Mouse (Mus musculus): ENCODE results near the gene Aacs.

Gene Aacs

DNA sequence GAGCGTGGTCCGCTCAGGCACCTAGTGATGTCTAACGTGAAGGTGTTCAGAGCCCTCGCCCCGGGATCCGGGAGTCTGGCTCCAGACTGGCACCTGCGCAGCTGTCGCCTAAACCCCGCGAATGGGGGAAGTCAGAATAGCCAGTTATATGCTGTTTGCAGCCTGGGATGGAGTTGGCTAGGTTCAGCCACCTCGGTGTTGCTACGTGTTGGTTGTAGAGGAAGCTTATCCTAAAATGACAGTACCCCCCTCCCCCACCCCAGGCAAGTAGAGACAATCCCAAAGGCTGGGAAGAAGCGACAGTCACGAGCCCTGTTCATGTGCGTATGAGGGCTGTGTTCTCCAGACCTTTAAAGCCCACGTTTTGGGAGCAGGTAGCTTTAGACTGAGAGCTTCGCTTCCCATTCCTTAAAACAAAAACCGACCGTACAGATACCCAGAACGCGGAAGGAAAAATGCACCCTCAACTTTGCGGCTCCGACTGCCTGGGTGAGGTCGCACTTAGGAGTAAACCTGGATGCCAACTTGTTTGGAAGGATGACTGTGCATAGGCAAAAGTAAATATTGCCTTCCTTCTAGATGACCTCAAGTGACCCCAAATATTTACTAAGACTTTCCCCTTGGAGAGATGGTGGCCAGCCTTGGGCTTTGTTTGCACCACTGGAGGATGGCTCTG is 57.7 kb downstream of the Aacs start:
- no peak for DNase-seq (ENCODE audit: inconsistent ontology term)

DNA sequence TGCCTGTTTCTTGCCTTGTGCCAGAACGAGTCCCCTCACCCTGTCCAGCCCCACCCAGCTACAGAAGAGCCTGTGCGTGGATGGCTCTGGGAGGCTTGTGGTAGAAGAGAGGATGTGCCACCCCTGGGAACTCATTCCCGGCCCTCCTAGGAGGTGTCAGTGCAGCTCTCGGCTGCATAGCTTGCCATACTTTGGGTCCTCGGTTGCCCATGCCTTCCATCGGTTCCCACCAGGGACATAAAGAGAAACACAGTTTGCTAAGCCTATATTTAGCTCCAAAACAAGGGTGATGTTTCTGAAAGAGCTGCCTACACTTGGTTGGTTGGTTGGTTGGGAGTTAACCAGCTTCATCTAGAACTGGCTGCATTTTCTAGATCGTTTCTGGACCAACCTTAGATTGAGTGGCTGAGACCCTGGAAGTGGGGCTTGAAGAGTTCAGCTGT is 58.6 kb downstream of the Aacs start:
- no peak for DNase-seq (ENCODE audit: inconsistent ontology term)

DNA sequence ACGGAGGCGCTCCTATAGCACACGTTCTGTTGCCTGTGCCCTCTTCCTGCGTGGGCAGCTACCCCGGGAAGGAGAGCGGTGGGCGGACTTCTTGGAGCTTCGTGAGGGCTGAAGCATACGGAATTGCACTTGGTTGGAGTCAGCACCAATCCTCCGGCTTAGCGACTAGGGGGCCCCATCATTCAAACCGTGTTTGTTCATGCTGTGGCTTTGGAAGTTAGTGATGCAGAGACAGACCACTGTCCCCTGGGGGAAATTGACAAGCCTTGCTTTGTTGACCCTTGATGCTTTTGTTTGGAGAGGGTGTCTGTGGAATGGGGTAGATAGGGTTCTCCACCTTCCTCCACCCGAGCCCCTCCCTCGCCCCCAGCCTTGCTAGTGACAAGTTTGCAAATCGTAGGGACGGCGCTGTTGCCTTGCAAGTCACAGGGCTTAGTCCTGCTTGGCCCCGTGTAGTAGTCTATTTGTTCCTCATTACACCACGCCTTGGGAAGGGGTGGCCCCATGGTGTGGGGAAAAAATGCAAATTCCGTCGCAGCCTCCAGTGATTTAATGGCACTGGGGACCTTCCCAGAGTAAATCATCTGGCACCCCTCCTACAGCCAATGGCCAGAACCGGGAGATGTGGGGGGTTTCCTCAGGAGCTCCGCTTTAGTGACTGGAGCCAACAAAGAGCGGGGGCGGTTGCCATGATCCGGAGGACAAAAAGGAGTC is 59.2 kb downstream of the Aacs start:
- no peak for DNase-seq (ENCODE audit: inconsistent ontology term)

DNA sequence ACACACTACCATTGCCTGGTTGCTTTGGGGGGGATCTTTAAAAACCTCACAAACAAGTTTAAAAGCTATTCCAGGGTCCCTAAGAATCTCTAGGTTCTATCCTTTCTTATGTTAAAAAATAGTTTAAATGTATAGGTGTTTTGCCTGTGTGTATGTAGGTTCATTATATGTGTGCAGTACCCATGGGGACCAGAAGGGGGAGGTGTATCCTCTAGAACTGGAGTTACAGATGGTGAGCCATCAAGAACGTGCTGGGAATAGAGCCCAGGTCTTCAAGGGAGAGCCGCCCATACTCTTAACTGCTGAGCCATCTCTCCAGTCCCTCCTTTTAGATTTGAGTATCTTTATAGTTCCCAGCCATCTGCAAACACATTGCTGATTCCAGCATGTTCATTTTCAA is 69.5 kb downstream of the Aacs start:
- no peak for DNase-seq (ENCODE audit: inconsistent ontology term)

DNA sequence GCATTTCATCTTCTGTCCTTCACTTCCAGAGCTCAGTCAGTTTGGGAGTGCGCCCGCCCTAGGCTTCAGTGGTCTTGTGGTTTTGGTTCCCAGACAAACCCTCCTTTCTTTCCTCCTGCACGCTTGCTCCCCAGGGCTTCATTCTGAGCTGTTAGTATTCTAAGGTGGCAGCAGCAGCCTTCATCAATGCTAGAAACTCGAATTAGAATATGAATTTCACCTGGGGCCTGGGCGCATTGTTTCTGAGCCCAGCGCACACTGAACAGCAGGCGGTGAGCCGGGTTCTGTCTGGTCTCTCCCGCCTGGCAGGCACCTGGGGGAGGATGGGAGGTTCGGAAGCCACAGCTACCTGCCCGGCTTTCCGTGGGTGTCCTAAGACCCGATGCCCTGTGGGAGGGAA is 70.7 kb downstream of the Aacs start:
- no peak for DNase-seq (ENCODE audit: inconsistent ontology term)

DNA sequence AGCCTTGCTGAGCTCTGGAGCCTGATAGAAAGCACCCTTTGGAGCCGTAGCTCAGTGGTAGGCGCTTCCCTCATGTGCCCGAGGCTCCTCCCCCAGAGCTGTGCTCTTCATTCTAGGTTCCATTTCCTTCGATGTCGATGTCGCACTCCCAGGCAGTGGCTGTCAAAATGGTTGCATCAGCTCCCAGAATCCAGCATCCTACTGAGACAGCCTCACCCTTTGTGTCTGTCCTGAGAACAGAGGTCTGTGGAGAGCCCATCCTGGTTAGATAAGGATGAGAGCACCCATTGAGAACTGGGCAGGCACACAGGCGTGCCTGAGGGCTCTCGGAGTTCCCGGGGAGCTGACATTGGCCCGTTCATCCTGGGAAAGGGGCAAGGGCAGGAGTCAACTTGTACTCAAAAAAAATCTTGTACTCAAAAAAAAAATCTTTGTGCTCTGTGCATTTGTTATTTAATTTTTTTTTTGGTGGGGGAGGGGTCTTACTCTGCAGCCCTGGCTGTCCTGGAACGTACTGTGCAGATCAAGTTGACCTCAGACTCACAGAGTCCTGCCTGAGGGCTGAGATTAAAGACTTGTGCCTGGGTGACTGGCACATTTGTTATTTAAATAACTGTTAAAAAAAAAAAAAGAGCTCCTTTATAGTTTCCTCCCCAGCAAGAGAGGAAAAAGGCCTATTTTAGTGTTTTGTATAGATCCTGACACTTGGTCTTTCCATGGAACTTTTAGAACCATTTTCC is 74.3 kb downstream of the Aacs start:
- DNase-seq (ENCODE audit: inconsistent ontology term) = no peak

DNA sequence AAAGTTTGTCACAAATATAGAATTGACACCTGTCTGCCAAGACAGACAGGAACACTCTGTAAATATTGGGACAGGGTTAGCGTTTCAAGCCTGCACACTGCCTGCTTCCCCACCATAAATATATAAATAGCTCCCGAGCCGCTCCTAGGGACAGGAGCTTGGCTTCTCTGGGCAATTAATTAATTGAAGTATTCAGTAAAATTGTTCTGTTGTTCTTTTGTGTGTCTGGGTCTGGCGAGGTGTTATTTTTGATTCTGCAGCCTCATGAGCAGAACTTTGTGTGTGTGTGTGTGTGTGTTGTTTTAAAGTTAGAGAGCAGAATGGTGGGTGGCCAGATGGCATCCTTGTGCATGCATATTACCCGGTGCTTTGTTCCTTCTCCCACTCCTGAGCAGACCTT is 80.1 kb downstream of the Aacs start:
- DNase-seq (ENCODE audit: inconsistent ontology term) = no peak

DNA sequence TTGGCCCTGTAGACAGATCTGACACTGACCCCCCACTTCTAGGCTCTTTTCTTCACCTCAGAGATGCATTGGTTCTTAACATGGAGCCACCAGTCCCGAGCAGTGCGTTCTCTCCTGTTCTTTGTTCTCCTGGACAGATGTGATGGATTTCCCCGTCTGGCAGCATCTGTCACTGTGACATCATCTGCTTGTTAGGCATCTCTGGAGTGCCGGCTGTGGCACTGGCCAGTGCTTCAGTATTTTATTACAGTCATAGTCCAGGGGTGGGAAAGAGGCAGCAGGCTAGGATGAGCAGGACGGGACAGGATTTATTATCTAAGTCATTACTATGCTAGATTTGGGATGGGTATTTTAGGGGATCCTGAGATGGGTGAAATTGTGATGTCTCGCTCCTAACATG is 87.9 kb downstream of the Aacs start:
- DNase-seq (ENCODE audit: inconsistent ontology term) = no peak

DNA sequence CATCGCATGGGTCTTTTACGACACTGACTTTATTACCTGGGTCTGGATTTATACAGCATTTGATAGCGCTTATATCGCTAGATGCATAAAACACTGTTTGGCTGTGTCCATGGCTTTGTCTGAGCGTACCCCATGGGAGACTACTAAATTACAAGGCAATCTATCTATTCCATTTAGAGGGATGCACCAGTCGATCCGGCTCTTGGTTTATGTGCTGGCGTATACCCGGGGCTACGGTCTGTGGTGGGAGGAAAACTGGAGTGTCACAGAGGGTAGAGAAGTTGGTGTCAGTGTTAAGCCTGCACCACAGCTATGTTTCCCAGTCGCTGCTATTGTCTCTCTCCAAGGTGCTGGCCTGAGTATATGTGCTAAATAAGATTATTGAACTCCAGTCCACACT is 90.1 kb downstream of the Aacs start:
- DNase-seq (ENCODE audit: inconsistent ontology term) = no peak
